Mouse (Mus musculus): Measurements from ENCODE around the gene Prune2. TPM values are rescaled to one million over a fixed set of nuclear protein-coding genes. Genes with fewer than 3 reads are reported as not detected.

Prune2 gene
- polyA plus RNA-seq, 1 experiment from 2014 or later: 1.5 TPM

DNA sequence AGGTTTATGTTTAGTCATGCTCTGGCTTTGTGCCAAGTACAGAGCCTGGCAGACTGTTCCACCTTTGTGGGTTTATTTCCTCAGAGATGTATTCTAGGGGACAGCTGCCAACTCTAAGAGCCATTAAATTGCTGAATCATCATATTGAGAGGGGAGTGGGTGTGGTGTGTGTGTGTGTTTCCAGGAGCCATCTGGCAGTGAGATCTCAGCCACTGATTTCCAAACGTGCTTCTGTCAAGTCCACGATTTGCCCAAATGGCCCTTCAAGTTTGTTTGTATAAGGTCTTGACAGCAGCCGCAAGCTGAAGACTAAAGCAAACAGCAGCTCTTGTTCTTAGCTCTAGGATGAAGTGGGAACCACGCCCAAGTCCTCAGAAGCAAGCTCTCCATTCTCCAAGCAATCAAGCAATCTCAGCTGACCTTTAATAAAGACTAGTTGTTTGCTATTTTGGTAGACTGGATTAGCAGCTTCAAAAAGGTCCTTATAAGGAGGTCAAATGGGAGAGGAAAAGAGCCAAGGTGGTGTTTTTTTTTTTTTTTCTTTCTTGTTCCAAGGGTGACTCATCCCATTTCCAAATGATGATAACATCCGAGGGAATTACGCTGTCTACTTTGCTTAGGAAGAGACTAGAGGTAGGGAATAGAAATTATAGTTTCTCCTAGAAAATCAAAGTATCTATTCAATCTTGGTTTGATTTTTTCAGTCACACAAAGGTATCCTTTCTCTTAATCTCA is 55.5 kb downstream of the Prune2 start:
- no peak for ATAC-seq (ENCODE audit: low FRiP score, low read depth)

DNA sequence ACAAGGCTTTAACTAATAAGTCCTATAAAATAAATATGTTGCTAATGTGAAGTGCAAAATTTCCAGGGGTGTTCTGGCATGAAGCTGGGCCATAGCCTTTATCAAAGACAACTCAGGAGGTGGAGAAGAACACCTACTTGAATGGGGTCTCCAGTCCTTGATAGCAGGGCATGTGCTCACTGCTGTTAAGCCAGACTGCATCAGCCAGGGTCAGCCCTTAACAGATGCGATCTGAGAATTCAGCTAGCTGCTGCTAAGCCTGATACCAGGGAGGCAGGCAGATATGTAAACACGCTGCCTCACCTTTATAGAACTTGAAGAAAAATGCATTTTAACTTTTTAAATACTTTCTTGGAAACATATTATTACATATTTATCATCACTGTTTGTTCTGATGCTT is 57.2 kb downstream of the Prune2 start:
- Histone ChIP-seq H3K9ac (no peak overlapping the region), H3K9me3 (no peaks in the 10 kb centered on the region), H3K4me3 (no peak overlapping the region), H3K4me2 (replicated peaks) (no peak overlapping the region), H3K27me3 (no peaks in the 10 kb centered on the region), H3K27ac (no peak overlapping the region), H3K4me1 (peaks cover 5% of the 10 kb centered on the region), H3K36me3 (no peaks in the 10 kb centered on the region)
- 62% methylated on average over 2 of the region's 2 CpGs for WGBS
- ATAC-seq (ENCODE audit: low FRiP score, low read depth): no peak

More for the DNA sequence above, 55.5 kb downstream of the Prune2 start:
- Histone ChIP-seq H3K36me3 (no peaks in the 10 kb centered on the region), H3K27ac (no peak overlapping the region), H3K9ac (no peak overlapping the region), H3K4me3 (no peak overlapping the region), H3K9me3 (no peaks in the 10 kb centered on the region), H3K27me3 (no peaks in the 10 kb centered on the region), H3K4me2 (replicated peaks) (no peak overlapping the region), H3K4me1 (peaks cover 5% of the 10 kb centered on the region)
- 41% methylated on average over 6 of the region's 6 CpGs for WGBS

DNA sequence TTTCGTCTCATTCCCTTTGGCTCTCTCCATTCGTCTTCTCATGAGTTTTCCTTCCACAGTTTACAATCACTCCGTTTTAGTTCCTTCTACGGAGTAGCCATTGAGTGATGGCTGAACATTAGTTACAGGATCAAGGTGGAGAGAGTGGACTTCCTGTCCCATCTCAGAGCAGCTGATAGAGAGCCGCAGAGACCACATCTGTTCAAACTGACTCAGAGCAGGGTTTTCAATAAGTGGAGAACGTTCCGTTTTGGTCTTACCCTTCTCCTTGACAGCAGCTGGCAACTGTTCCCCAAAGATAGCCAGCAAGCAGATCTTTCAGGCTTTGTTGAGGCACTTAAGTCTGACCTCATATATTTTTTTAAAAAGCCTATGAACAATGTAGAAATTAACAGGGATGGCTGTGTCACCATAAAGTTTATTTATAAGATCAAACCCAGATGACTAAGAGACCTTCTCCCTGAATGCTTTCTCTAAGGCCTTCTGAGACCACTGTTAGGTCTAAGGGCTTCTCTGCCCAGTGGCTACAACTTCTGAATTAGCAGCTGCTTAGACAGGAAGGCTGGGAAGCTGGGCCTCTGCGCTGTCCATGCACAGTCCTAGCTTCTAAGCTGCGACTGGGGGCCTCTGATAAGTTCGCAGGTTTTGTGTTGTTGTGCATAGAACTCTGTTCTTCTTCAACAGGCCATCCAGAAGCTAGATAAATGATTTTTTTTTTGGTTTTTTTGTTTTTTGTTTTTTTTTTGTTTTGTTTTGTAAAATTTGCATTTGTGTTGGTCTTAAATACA is 58.6 kb downstream of the Prune2 start:
- Histone ChIP-seq H3K9ac (no peak overlapping the region), H3K4me3 (no peak overlapping the region), H3K4me2 (replicated peaks) (no peak overlapping the region), H3K4me1 (peaks cover 5% of the 10 kb centered on the region), H3K27ac (no peak overlapping the region), H3K9me3 (no peaks in the 10 kb centered on the region), H3K27me3 (no peaks in the 10 kb centered on the region), H3K36me3 (no peaks in the 10 kb centered on the region)
- 72% methylated on average over 10 of the region's 10 CpGs for WGBS
- ATAC-seq (ENCODE audit: low FRiP score, low read depth): no peak

DNA sequence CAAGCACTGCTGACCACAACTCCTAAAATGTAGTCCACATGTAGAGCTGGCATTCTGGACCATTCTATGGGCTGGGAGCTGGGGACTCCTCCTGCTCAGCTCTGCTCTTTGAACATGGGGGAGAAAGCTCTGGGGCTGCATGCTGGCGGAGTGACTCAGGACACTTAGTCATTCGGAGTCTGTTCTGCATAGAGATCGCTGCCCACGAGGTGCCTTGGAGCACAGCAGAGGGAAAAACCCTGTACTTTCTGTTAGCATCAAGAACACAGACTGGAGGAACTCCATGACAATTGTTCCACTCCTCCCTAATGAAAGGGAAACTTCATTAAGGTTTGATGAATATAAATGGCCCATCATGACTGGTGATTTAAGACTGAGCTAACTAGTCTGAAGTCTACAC is 68.8 kb downstream of the Prune2 start:
- no peaks in the 10 kb centered on the region for H3K27me3 ChIP-seq
- no peak overlapping the region for H3K27ac ChIP-seq
- no peak overlapping the region for H3K4me2 ChIP-seq (replicated peaks)
- 76% methylated on average over 4 of the region's 4 CpGs for WGBS
- ATAC-seq (ENCODE audit: low FRiP score, low read depth): no peak
- no peaks in the 10 kb centered on the region for H3K9me3 ChIP-seq
- no peaks in the 10 kb centered on the region for H3K4me1 ChIP-seq
- no peak overlapping the region for H3K9ac ChIP-seq
- no peaks in the 10 kb centered on the region for H3K36me3 ChIP-seq
- no peak overlapping the region for H3K4me3 ChIP-seq

DNA sequence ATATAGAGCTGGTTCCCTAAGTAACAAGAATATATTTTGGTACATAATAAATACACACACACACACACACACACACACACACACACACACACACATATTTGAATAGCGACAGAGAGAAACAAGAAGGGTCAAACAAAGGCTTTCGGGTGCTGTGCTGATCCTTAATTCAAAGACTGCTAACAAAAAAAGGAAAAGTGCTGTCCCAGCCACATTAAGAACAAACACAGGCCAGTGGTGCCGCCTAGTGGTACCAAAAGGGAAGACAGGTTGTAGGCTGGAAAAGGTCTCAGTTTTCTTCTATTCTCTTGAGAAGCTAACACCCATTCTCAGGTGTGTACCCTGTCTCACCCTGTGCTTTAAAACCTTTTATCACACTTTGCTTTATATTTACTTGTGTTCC is 74.4 kb downstream of the Prune2 start:
- ATAC-seq (ENCODE audit: low FRiP score, low read depth): no peak; the same call in 1 of the 2 replicates
- peaks cover 6% of the 10 kb centered on the region; the same call in 1 of the 2 replicates for H3K27me3 ChIP-seq
- 5% methylated on average over 3 of the region's 3 CpGs for WGBS

DNA sequence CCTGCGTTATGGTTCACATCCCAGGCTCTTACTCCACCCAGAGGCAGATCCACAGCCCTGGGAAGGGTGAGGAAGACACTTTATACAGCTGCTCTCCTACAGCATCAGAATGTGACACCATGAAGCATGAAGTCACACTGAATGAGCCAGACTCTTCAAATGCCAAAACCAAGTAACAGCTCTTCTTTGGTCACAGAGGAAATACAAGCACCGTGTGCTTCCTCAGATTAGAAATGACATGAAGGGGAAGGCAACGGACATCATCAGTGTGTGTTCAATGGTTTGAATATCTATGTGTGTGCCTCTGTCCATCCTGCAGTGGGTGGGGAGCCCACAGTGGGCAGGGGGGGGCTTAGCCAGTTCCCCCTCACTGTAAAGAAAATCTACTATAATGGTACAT is 76.4 kb downstream of the Prune2 start:
- no peak for ATAC-seq (ENCODE audit: low FRiP score, low read depth)
- WGBS: 74% methylated on average over 3 of the region's 3 CpGs

More for the DNA sequence above, 74.4 kb downstream of the Prune2 start:
- Histone ChIP-seq H3K4me3 (no peak overlapping the region), H3K9me3 (no peaks in the 10 kb centered on the region), H3K36me3 (no peaks in the 10 kb centered on the region), H3K4me2 (replicated peaks) (no peak overlapping the region), H3K27ac (no peak overlapping the region), H3K4me1 (no peaks in the 10 kb centered on the region), H3K9ac (no peak overlapping the region)

DNA sequence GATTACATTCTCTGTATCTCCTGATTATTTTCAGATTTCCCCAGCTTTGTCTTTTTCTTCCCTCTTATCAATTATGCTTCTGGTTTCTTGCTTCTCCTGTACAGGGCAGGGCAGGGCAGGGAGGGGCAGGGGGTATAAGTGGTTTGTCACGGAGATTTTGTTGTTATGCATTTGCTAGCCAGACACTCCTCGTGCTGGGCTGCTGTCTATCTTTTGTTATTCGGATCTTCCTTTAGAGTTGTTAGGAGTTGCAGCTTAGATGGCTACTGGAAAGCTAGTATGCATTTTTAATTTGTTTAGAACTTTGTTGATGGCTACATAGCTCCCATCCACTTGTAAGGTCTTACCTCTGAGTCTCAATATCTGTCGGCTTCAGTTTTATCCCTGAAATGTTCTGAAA is 91.0 kb downstream of the Prune2 start:
- no peaks in the 10 kb centered on the region for H3K4me1 ChIP-seq
- WGBS: 76% methylated on average over 4 of the region's 4 CpGs
- H3K27ac ChIP-seq: no peak overlapping the region

More for the DNA sequence above, 76.4 kb downstream of the Prune2 start:
- H3K4me2 ChIP-seq (replicated peaks): no peak overlapping the region
- H3K4me3 ChIP-seq: no peak overlapping the region
- H3K4me1 ChIP-seq: no peaks in the 10 kb centered on the region
- no peak overlapping the region for H3K27ac ChIP-seq
- peaks cover 6% of the 10 kb centered on the region; the same call in 1 of the 2 replicates for H3K27me3 ChIP-seq
- H3K36me3 ChIP-seq: no peaks in the 10 kb centered on the region
- H3K9ac ChIP-seq: no peak overlapping the region
- H3K9me3 ChIP-seq: no peaks in the 10 kb centered on the region

DNA sequence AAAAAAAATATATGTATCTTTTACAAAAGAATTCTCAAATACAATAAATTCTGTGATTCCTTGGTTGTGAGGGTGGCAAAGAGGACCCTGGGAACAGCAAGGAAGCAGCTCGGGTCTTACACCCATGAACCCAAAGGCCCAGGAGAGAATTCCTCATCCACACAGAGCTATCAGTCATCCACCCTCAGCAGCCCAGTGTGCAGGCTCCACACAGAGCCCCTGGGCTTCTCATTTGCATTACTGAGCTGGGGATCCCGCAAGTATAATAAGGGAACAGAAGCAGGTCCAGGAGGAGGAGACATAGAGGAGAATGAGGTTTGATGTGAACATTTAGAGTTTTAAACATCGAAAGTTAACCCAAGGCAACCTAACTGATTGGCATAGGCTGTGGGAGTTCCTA is 100.0 kb downstream of the Prune2 start:
- H3K4me3 ChIP-seq: no peak overlapping the region
- no peak for ATAC-seq (ENCODE audit: low FRiP score, low read depth)
- no peaks in the 10 kb centered on the region for H3K27me3 ChIP-seq
- H3K9me3 ChIP-seq: no peaks in the 10 kb centered on the region
- H3K9ac ChIP-seq: no peak overlapping the region
- H3K4me2 ChIP-seq (replicated peaks): no peak overlapping the region
- no peaks in the 10 kb centered on the region for H3K36me3 ChIP-seq
- no peak overlapping the region for H3K27ac ChIP-seq
- WGBS: 64% methylated on average over 3 of the region's 3 CpGs
- no peaks in the 10 kb centered on the region for H3K4me1 ChIP-seq

More for the DNA sequence above, 91.0 kb downstream of the Prune2 start:
- Histone ChIP-seq H3K4me2 (replicated peaks) (no peak overlapping the region), H3K9me3 (peaks cover 11% of the 10 kb centered on the region; the same call in 1 of the 2 replicates), H3K27me3 (no peaks in the 10 kb centered on the region), H3K36me3 (no peaks in the 10 kb centered on the region), H3K9ac (no peak overlapping the region), H3K4me3 (no peak overlapping the region)
- no peak for ATAC-seq (ENCODE audit: low FRiP score, low read depth)

DNA sequence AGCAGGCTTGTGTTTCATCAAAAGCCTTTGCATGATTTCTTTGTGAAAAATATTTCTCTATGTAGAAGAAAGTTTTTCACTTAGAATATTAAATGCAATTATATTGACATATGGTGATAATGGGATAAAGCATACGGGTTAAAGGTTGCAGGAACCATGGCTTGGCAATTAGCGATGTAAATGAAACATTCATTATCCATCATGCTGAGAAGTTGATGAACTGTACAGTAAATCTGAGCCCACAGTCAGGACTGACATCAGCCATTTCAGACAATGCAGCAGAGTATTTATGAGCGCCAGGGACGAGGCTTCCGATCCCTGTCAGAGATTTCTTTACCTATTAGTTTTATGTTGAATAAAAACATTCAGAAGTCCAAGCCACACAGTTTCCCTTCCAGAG is 104.2 kb downstream of the Prune2 start:
- H3K4me3 ChIP-seq: no peak overlapping the region
- no peak for ATAC-seq (ENCODE audit: low FRiP score, low read depth)

DNA sequence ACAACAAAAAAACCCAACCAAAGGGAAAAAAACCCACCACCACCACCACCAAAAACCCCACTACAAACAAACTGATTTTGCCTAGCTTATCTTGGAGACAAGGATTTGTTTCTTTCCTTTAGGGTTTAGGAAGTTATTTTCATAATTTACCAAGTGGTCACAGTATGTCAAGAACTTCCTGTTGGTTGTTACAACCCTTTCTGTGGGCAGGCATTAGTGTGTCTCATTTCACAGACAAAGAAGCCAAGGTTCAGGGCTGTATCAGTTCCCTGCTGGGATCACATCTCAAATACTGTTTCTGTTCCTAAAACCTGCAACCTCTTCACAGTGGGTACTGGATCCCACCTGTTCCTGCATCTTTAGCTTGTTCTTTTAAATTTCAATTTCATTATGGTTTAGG is 108.5 kb downstream of the Prune2 start:
- ATAC-seq (ENCODE audit: low FRiP score, low read depth): no peak
- H3K4me1 ChIP-seq: 0 out of 2 replicates have a peak, but pooled peaks cover 4% of the 10 kb centered on the region

More for the DNA sequence above, 104.2 kb downstream of the Prune2 start:
- Histone ChIP-seq H3K36me3 (no peaks in the 10 kb centered on the region), H3K9me3 (no peaks in the 10 kb centered on the region), H3K4me1 (no peaks in the 10 kb centered on the region), H3K27ac (no peak overlapping the region), H3K27me3 (no peaks in the 10 kb centered on the region), H3K4me2 (replicated peaks) (no peak overlapping the region), H3K9ac (no peak overlapping the region)
- WGBS: 72% methylated on average over 5 of the region's 5 CpGs

DNA sequence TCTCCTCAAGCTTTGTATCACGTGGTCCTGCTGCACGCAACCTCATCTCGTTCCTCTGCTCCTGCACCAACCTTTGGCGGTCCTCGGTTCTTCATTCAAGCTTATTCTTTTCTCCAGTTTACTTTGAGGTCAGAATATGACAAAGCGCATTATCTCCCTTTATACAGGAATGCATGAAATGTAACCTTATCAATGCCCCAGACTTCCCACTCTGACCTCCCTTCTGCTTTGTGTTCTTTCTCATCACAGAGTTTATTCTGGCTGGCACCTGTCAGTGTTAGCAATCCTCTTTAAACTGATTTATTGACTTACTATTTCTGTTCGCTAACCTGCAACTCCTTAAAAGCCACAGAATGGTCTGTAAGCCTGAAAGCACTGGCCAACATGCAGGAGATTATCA is 113.1 kb downstream of the Prune2 start:
- H3K4me3 ChIP-seq: no peak overlapping the region
- 92% methylated on average over 7 of the region's 7 CpGs for WGBS
- no peaks in the 10 kb centered on the region for H3K9me3 ChIP-seq
- no peaks in the 10 kb centered on the region for H3K36me3 ChIP-seq
- no peak overlapping the region for H3K4me2 ChIP-seq (replicated peaks)
- no peak overlapping the region for H3K27ac ChIP-seq
- ATAC-seq (ENCODE audit: low FRiP score, low read depth): no peak
- H3K27me3 ChIP-seq: no peaks in the 10 kb centered on the region
- H3K4me1 ChIP-seq: peaks cover 8% of the 10 kb centered on the region
- no peak overlapping the region for H3K9ac ChIP-seq

More for the DNA sequence above, 108.5 kb downstream of the Prune2 start:
- Histone ChIP-seq H3K4me2 (replicated peaks) (no peak overlapping the region), H3K36me3 (no peaks in the 10 kb centered on the region), H3K27me3 (no peaks in the 10 kb centered on the region), H3K9me3 (no peaks in the 10 kb centered on the region), H3K27ac (no peak overlapping the region), H3K9ac (no peak overlapping the region), H3K4me3 (no peak overlapping the region)

DNA sequence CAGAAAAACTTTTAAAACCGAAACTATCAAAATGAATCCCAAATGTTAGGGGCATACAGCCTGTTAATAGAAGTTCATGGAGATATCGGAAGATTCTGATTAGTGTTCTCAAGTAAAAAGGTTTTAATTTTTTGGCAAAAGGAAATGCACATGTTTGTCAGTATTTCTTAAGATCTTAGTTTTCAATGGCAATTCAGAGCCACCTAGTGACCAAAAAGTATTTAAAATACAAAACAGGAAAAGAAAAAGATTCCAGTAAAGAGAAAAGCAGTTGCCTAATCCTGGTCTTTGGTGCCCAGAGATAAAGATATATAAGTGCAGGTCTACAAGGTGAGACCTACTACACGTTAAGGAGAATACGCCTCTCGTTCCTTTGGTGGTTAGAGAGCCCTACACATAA is 115.3 kb downstream of the Prune2 start:
- Histone ChIP-seq H3K9ac (no peak overlapping the region), H3K27me3 (no peaks in the 10 kb centered on the region), H3K4me2 (replicated peaks) (no peak overlapping the region), H3K4me1 (peaks cover 6% of the 10 kb centered on the region), H3K4me3 (no peak overlapping the region), H3K36me3 (no peaks in the 10 kb centered on the region), H3K9me3 (no peaks in the 10 kb centered on the region), H3K27ac (no peak overlapping the region)
- no peak for ATAC-seq (ENCODE audit: low FRiP score, low read depth)
- WGBS: 82% methylated on average over 5 of the region's 5 CpGs
